ENCODE assay signal across 26 mouse cellular contexts in genomic region chr6:140927616-140928015, GRCm38 (mm10).
"Had no signal": no experiment of that assay in that cellular context is flagged by ENCODE, and none has a peak within 500 bp of the region (broad histone marks: within the 10 kb centered on the region; RNA-seq: fewer than 3 reads in every experiment).

No protein-coding gene starts in this region.

- H3K4me3 ChIP-seq: heart, adult 2 months; heart, embryonic 13.5 days; heart, embryonic 15.5 days; hindbrain, embryonic 13.5 days; hindbrain, embryonic 15.5 days; kidney, embryonic 15.5 days; limb, embryonic 13.5 days; limb, embryonic 15.5 days; liver, embryonic 12.5 days had no signal

- ATAC-seq: hindbrain, postnatal 0 days; liver, embryonic 12.5 days had no signal

- H3K4me1 ChIP-seq: heart, embryonic 13.5 days; heart, embryonic 15.5 days; hindbrain, embryonic 13.5 days; kidney, embryonic 15.5 days; limb, embryonic 13.5 days; limb, embryonic 15.5 days; liver, embryonic 12.5 days had no signal

- H3K4me2 ChIP-seq: heart, embryonic 11.5 days; heart, embryonic 13.5 days; heart, embryonic 15.5 days; hindbrain, embryonic 13.5 days; hindbrain, embryonic 15.5 days; kidney, embryonic 15.5 days; limb, embryonic 13.5 days; limb, embryonic 15.5 days; liver, embryonic 12.5 days had no signal

- H3K9ac ChIP-seq: heart, embryonic 13.5 days; heart, embryonic 15.5 days; hindbrain, embryonic 13.5 days; hindbrain, embryonic 15.5 days; kidney, embryonic 15.5 days; limb, embryonic 13.5 days; limb, embryonic 15.5 days; liver, embryonic 12.5 days; liver, embryonic 14.5 days had no signal

- DNase-seq: gastrocnemius, postnatal 14 days; gastrocnemius, postnatal 36 days; heart, adult 11 months; heart, adult 2 months; heart, postnatal 14 days; heart, postnatal 36 days; kidney, adult 11 months; kidney, adult 2 months; kidney, adult 9 months; kidney, postnatal 14 days; kidney, postnatal 36 days; layer of hippocampus, adult 9-11 months; layer of hippocampus, postnatal 36 days; left cerebral cortex, postnatal 4 days had no signal

- H3K27ac ChIP-seq: heart, adult 2 months; heart, embryonic 13.5 days; heart, embryonic 15.5 days; hindbrain, embryonic 13.5 days; hindbrain, embryonic 15.5 days; hindbrain, postnatal 0 days; kidney, embryonic 15.5 days; kidney, postnatal 0 days; limb, embryonic 13.5 days; limb, embryonic 15.5 days; liver, embryonic 12.5 days; liver, embryonic 14.5 days had no signal

- H3K36me3 ChIP-seq: heart, embryonic 13.5 days; heart, embryonic 15.5 days; hindbrain, embryonic 13.5 days; hindbrain, embryonic 15.5 days; kidney, embryonic 15.5 days; limb, embryonic 13.5 days; limb, embryonic 15.5 days; liver, embryonic 12.5 days had no signal

- H3K27me3 ChIP-seq: heart, embryonic 13.5 days; heart, embryonic 15.5 days; hindbrain, embryonic 13.5 days; hindbrain, embryonic 15.5 days; kidney, embryonic 15.5 days; limb, embryonic 13.5 days; limb, embryonic 15.5 days; liver, embryonic 12.5 days had no signal

- H3K9me3 ChIP-seq: heart, embryonic 13.5 days; heart, embryonic 15.5 days; hindbrain, embryonic 13.5 days; hindbrain, embryonic 15.5 days; kidney, embryonic 15.5 days; limb, embryonic 13.5 days; limb, embryonic 15.5 days; liver, embryonic 12.5 days had no signal
